Mouse (Mus musculus) CD4-positive helper T cell, adult 2 months (primary cell): ENCODE measurements at regions not wholly inside any gene's neighbourhood (a gene's known extent, or its start where the extent isn't known, plus 50 kb on each side); places are given as distances from the start of the nearest gene placed in this dataset.

ENCODE experiments used
- DNase-seq: peaks from one replicate; pipeline ENCODE4 v3.0.0-alpha.2; 2012; ENCODE audit warnings: low read depth, missing footprints, low spot score

GRCm38 (mm10) chr10:117436308-117436874 lies 56.6 kb upstream of the Cpsf6 start:
- DNase-seq = peak; percentile 26

GRCm38 (mm10) chr10:117435734-117436121 lies 55.9 kb upstream of the Cpsf6 start:
- DNase-seq = no peak

GRCm38 (mm10) chr10:117434871-117435733 lies 55.3 kb upstream of the Cpsf6 start:
- peak; percentile 88 for DNase-seq

- no peak for DNase-seq
Measured at GRCm38 (mm10) chr10:117434293-117434842, 54.6 kb upstream of the Cpsf6 start.

GRCm38 (mm10) chr10:117433547-117434292 lies 53.9 kb upstream of the Cpsf6 start:
- DNase-seq = no peak

- peak; percentile 24 for DNase-seq
Measured at GRCm38 (mm10) chr10:117432871-117433546, 53.2 kb upstream of the Cpsf6 start.

- peak; percentile 61 for DNase-seq
Measured at GRCm38 (mm10) chr10:117432415-117432814, 52.6 kb upstream of the Cpsf6 start.

GRCm38 (mm10) chr10:117431850-117432249 lies 52.0 kb upstream of the Cpsf6 start:
- no peak for DNase-seq

GRCm38 (mm10) chr10:117431086-117431619 lies 51.3 kb upstream of the Cpsf6 start:
- no peak for DNase-seq

- DNase-seq = no peak
Measured at GRCm38 (mm10) chr10:117430224-117430884, 50.5 kb upstream of the Cpsf6 start.

GRCm38 (mm10) chr10:117429459-117430183 lies 49.8 kb upstream of the Cpsf6 start:
- no peak for DNase-seq
